Mouse (Mus musculus): ENCODE results near the gene Stoml1. TPM values are rescaled to one million over a fixed set of nuclear protein-coding genes. Genes with fewer than 3 reads are reported as not detected.

Stoml1 gene
- polyA plus RNA-seq (2017; shearing (Covaris generic)) = 13.1 TPM

DNA sequence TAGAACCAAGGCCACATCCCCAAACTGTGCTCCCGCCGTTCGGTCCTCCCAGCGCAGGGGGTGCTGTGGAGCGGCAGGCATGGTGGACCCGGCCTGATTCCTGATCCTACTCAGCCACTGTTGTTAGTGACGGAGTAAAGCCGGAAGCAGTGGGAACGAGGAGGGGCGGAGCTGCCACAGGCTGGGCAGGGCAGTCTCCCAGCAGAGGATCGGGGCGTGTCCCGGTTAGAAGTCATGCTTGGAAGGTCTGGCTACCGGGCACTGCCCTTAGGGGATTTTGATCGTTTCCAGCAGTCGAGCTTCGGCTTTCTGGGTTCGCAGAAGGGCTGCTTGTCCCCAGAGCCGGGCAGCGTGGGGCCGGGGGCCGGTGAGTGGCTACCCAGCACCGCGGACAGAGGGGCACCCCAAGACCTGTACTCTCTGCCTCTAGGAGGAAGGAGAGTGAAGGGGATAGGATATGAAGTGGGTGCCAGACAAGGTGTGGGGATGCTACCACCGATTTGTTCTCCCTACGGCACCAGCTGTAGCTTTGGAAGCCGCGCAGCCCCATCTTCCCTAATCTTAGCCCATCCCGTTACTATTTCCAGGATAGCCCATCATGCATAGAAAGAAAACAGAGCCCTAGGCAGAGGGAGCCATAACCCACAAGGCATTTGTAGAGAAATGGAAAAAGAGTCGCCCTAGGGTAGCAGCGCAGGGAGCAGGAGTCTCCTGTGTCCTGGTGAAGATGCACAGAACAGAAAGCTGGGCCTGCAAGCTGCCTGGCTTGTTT, at the start of gene Stoml1:
Gene Stoml1 (plus strand): TSS at position 132 of the 772 bp plus-strand sequence.

DNA sequence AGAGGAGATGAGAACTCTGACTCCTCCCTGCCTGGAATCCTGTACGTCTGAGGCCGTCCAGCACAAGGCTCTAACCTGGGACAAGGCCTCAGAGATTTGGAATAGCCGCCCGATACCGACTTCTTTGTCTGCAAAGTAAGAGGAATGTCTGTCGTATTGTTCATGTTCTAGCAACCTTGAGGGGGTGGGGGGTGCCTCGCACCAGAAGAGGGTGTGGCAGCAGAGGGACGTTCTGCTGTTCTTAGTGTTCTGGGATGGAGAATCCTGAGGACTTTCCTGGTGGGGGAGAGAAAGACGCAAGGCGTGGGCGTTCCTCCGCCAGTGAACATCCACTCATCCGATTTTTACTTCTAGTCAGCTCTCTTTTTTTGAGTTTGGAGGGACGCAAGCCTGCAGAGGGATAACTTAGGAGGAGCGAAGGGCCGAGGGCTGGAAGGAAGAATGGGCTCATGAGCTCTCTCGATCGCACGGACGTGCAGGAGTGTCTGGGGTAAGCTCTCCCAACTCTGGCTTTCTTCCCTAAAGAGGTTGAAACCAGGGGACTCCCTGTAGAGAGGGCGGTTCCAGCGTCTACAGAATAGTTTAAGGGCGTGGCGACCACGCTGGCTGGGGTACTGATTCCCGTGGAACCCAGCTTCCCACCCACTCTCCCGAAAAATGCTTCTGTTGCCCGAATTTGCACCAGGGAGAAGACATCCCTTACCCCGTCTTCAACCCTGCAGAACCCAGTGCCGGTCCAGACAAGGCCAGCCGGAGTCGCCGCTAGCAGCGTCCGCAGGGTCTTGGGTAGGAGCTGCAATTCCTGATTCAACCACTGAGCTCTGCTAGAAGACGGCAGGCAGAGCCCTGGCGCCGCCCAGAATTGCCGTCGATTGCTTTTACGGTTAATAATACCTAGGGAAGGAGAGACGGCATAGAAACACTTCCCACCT, 49.2 kb upstream of the Stoml1 start, which contains the start of the genes Islr and Islr2:
Gene Islr (minus strand): TSS at position 791 of the 932 bp plus-strand sequence.
Gene Islr2 (minus strand): TSS at position 804 of the 932 bp plus-strand sequence.

DNA sequence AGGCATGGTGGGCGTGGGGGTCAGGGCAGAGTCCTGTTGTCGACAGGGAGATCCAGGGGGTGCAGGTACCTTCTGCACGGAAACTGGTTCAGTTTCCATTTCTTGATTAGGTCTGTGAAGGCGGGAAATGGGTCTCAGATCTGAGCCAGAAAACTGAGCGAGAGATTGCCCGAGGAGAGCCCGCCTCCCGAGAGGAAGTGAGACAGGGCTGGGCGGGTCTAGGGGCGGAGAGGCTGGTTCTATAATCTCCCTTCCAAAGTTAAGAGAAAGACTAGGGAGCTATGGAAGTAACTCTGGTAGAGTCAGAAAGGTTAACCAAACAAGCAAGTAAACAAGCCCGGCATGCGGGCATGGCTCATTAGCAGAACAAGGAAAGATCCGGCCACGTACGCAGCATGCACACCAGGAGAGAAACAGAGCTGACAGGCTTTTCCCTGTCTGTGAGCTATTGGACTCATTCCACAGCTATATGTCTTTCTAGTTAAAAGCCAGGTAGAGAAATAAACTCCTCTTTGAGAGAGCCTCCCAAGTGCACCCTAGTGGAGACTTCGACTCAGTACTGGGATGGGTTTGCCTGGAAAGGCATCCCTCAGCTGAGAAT, 3.3 kb upstream of the Stoml1 start, which contains the start of gene Pml:
Gene Pml (minus strand): TSS at position 195 of the 601 bp plus-strand sequence.

Other genes starting within 250 kb of the Stoml1 start
- not detected for gene Cyp11a1, start 246.8 kb upstream of the Stoml1 start, polyA plus RNA-seq (2017; shearing (Covaris generic))
- gene Stra6, start 189.4 kb upstream of the Stoml1 start, polyA plus RNA-seq (2017; shearing (Covaris generic)) = not detected
- gene Ccdc33, start 134.3 kb upstream of the Stoml1 start, polyA plus RNA-seq (2017; shearing (Covaris generic)) = 0.32 TPM
- not detected for gene Islr, start 48.9 kb upstream of the Stoml1 start, polyA plus RNA-seq (2017; shearing (Covaris generic))
- gene Islr2, start 48.8 kb upstream of the Stoml1 start, polyA plus RNA-seq (2017; shearing (Covaris generic)) = not detected
- gene Pml, start 3.4 kb upstream of the Stoml1 start, polyA plus RNA-seq (2017; shearing (Covaris generic)) = 41.5 TPM
- not detected for gene Loxl1, start 60.0 kb downstream of the Stoml1 start, polyA plus RNA-seq (2017; shearing (Covaris generic))
- gene Tbc1d21, start 117.3 kb downstream of the Stoml1 start, polyA plus RNA-seq (2017; shearing (Covaris generic)) = not detected
- gene Insyn1, start 235.4 kb downstream of the Stoml1 start, polyA plus RNA-seq (2017; shearing (Covaris generic)) = not detected

All from effector memory CD4-positive, alpha-beta T cell, adult 7 months (primary cell).